Mouse (Mus musculus) neural tube, embryonic 12.5 days (tissue): Measurements from ENCODE around the gene Ankrd36. TPM values are rescaled to one million over a fixed set of nuclear protein-coding genes. Genes with fewer than 3 reads are reported as not detected.
A peak's percentile ranks its signal among the peaks of the same experiment; 100 is the strongest.
"Not testable (repeated sequence)": the region's sequence is repeated elsewhere in the genome, so short reads cannot be mapped to it uniquely, and the experiment has no call there.

Experiments used
- ATAC-seq: fragments of 200-750 bp; cut with Nextera tagmentation; 2 replicates; pipeline ENCODE4 v1.8.0; 2017; ENCODE audit warnings: low read depth, mild to moderate bottlenecking, moderate TSS enrichment, moderate library complexity; ENCODE audit not compliant: low FRiP score
- H3K27ac ChIP-seq: fragments of 300-500 bp; sonication (generic); 2 replicates; pipeline ENCODE4 v1.5.1; 2016
- H3K27me3 ChIP-seq: fragments of 300-500 bp; sonication (generic); replicated peaks from 2 replicates; pipeline ENCODE4 v1.6.1; 2016; ENCODE audit warnings: mild to moderate bottlenecking
- H3K36me3 ChIP-seq: fragments of 300-500 bp; sonication (generic); 2 replicates; pipeline ENCODE4 v1.6.1; 2016; ENCODE audit warnings: mild to moderate bottlenecking
- H3K4me1 ChIP-seq: fragments of 300-500 bp; sonication (generic); 2 replicates; pipeline ENCODE4 v1.6.1; 2016
- H3K4me2 ChIP-seq: fragments of 300-500 bp; sonication (generic); replicated peaks from 2 replicates; pipeline ENCODE4 v1.6.1; 2016; ENCODE audit warnings: mild to moderate bottlenecking
- H3K4me3 ChIP-seq: fragments of 300-500 bp; sonication (generic); 2 replicates; pipeline ENCODE4 v1.5.1; 2016
- H3K9ac ChIP-seq: fragments of 300-500 bp; sonication (generic); 2 replicates; pipeline ENCODE4 v1.6.1; 2016; ENCODE audit warnings: mild to moderate bottlenecking
- H3K9me3 ChIP-seq: fragments of 300-500 bp; sonication (generic); 2 replicates; pipeline ENCODE4 v1.6.1; 2016; ENCODE audit warnings: mild to moderate bottlenecking
- WGBS: fragments of 180-500 bp; shearing (Covaris S2); methylation state at CpG from one replicate; pipeline ENCODE4 v1.1.7; 2016; 5-methylcytosine and 5-hydroxymethylcytosine counted together
- polyA plus RNA-seq: library from polyadenylated mRNA; unstranded; fragments of >200 nt; fragmentation: Nextera tagmentation; extraction: Ambion mirVana; gene quantifications from 2 replicates; pipeline ENCODE4 v1.2.1, GENCODE M21; 2016

The Ankrd36 gene
- polyA plus RNA-seq, 1 experiment from 2014 or later, result not detected

- H3K4me3 ChIP-seq, result no peak overlapping the region
- no peak overlapping the region for H3K9ac ChIP-seq
- no peak overlapping the region for H3K4me2 ChIP-seq
- peaks cover 63% of the 10 kb centered on the region for H3K36me3 ChIP-seq
- no peak overlapping the region for H3K27ac ChIP-seq
- H3K9me3 ChIP-seq, result no peaks in the 10 kb centered on the region
- ATAC-seq, result no peak
- H3K27me3 ChIP-seq, result no peaks in the 10 kb centered on the region
- H3K4me1 ChIP-seq, result no peaks in the 10 kb centered on the region
- WGBS, result 80% methylated on average over 5 of the region's 5 CpGs
Measured at GRCm38 (mm10) chr11:5533108-5533507, 36.4 kb upstream of the Ankrd36 start.

GRCm38 (mm10) chr11:5537454-5537853, 32.0 kb upstream of the Ankrd36 start:
- H3K4me1 ChIP-seq, result peaks cover 12% of the 10 kb centered on the region
- H3K4me2 ChIP-seq, result not testable (repeated sequence)
- WGBS, result 90% methylated on average over 4 of the region's 4 CpGs

GRCm38 (mm10) chr11:5540331-5540730, 29.2 kb upstream of the Ankrd36 start:
- Histone ChIP-seq H3K4me3 (no peak overlapping the region), H3K27ac (no peak overlapping the region), H3K9me3 (no peaks in the 10 kb centered on the region), H3K9ac (peak overlapping the region; percentile 84; the same call in 1 of the 2 replicates), H3K4me2 (peak overlapping the region; percentile 82), H3K27me3 (no peaks in the 10 kb centered on the region), H3K36me3 (0 out of 2 replicates have a peak, but pooled peaks cover 5% of the 10 kb centered on the region), H3K4me1 (peaks cover 12% of the 10 kb centered on the region)
- no peak for ATAC-seq
- WGBS, result 62% methylated on average over 4 of the region's 4 CpGs

More at GRCm38 (mm10) chr11:5537454-5537853, 32.0 kb upstream of the Ankrd36 start:
- peaks cover 33% of the 10 kb centered on the region for H3K36me3 ChIP-seq
- H3K9me3 ChIP-seq, H3K4me3 ChIP-seq, H3K27ac ChIP-seq, H3K27me3 ChIP-seq, H3K9ac ChIP-seq, ATAC-seq: not testable (repeated sequence)

GRCm38 (mm10) chr11:5541230-5541798, 28.2 kb upstream of the Ankrd36 start:
- Histone ChIP-seq H3K4me2 (peak overlapping the region; percentile 82), H3K4me3 (peak overlapping the region; percentile 91), H3K9me3 (no peaks in the 10 kb centered on the region), H3K36me3 (0 out of 2 replicates have a peak, but pooled peaks cover 5% of the 10 kb centered on the region), H3K27me3 (no peaks in the 10 kb centered on the region), H3K27ac (0 out of 2 replicates have a peak overlapping the region, but pooled peaks have one; percentile 72), H3K4me1 (peaks cover 12% of the 10 kb centered on the region), H3K9ac (peak overlapping the region; percentile 84)
- peak; percentile 8; the same call in 1 of the 2 replicates for ATAC-seq
- 5% methylated on average over 28 of the region's 28 CpGs for WGBS

DNA sequence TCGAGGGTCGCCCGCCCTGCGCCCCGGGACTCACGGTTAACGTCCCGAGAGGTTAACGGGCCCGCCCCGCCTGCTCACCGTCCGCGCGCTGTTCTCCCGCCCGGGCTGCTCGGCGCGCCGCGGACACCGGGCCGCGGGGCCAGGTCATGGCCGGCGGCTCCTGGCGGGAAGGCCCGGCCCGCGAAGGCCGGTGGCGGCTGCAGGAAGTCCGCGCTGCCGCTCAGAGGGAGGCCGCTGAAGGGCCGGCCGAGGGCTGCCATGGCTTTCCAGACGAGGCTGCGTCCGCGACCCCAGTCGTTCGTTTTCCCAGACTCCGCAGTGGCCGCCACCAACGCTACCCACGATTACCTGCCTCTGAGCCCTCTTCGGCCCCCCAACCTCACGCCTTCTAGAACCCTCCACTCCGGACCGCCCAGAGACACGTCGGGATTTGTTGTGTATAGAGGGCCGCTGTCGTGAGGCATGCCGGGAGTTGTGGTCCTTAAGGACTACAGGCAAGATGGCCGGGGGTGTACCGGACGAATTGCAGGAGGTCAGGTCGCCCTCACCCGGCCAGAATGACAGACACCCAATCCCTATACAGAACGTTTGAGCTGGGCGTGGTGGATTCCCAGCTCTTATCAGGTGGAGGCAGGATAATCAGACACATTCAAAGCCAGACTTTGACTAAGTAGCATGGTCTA, 27.5 kb upstream of the Ankrd36 start, which contains the start of gene Ccdc117:
Ccdc117 (minus strand) TSS at position 389 of the 683 bp plus-strand sequence.
- Histone ChIP-seq H3K9ac (peak within 1 kb of the TSS; percentile 84), H3K27me3 (no peaks in the 10 kb centered on the region), H3K36me3 (0 out of 2 replicates have a peak, but pooled peaks cover 5% of the 10 kb centered on the region), H3K4me1 (peaks cover 12% of the 10 kb centered on the region), H3K4me3 (peak within 1 kb of the TSS; percentile 91), H3K27ac (peak within 1 kb of the TSS; percentile 72; the same call in 1 of the 2 replicates), H3K4me2 (peak within 1 kb of the TSS; percentile 82), H3K9me3 (no peaks in the 10 kb centered on the region)
- ATAC-seq, result peak; percentile 99
- under 1% methylated on average over 64 of the region's 65 CpGs for WGBS

- Histone ChIP-seq H3K27ac (no peak overlapping the region), H3K4me2 (peak overlapping the region; percentile 82), H3K4me3 (peak overlapping the region; percentile 91), H3K36me3 (0 out of 2 replicates have a peak, but pooled peaks cover 5% of the 10 kb centered on the region), H3K4me1 (peaks cover 12% of the 10 kb centered on the region), H3K27me3 (no peaks in the 10 kb centered on the region), H3K9me3 (no peaks in the 10 kb centered on the region), H3K9ac (no peak overlapping the region)
- 58% methylated on average over 5 of the region's 5 CpGs for WGBS
- peak; percentile 31; the same call in 1 of the 2 replicates for ATAC-seq
Measured at GRCm38 (mm10) chr11:5542482-5543185, 26.9 kb upstream of the Ankrd36 start.

DNA sequence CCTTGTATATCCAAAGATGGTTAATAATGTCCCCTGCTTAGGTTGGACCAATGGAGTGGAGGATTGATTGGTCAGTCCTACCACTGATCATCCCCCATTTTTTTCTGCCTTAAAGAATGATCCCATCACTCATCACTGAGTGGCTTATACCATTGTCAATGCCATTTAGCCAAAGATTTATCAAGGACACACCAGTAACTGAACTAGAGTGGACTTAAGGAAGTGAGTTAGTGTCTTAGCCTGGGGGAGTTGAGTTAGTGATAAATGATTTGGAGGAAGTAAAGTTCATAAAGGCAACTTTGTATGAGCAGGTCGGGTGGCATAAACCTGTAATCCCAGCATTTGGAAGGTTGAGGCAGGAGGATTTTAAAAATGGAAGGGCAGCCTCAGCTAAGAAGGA, 26.2 kb upstream of the Ankrd36 start:
- Histone ChIP-seq H3K27ac (no peak overlapping the region), H3K4me1 (peaks cover 12% of the 10 kb centered on the region), H3K4me2 (no peak overlapping the region), H3K36me3 (0 out of 2 replicates have a peak, but pooled peaks cover 5% of the 10 kb centered on the region), H3K9me3 (no peaks in the 10 kb centered on the region), H3K9ac (no peak overlapping the region), H3K27me3 (no peaks in the 10 kb centered on the region), H3K4me3 (no peak overlapping the region)
- ATAC-seq, result no peak
- 89% methylated on average over 1 of the region's 1 CpGs for WGBS

- not testable (repeated sequence) for ATAC-seq
Measured at GRCm38 (mm10) chr11:5544709-5545108, 24.8 kb upstream of the Ankrd36 start.

GRCm38 (mm10) chr11:5545457-5545856, 24.0 kb upstream of the Ankrd36 start:
- 75% methylated on average over 4 of the region's 4 CpGs for WGBS
- H3K27me3 ChIP-seq, result no peaks in the 10 kb centered on the region
- no peak overlapping the region for H3K4me2 ChIP-seq
- H3K4me3 ChIP-seq, result no peak overlapping the region
- no peak overlapping the region for H3K9ac ChIP-seq
- H3K4me1 ChIP-seq, result peaks cover 9% of the 10 kb centered on the region
- ATAC-seq, result no peak
- H3K36me3 ChIP-seq, result no peaks in the 10 kb centered on the region
- no peak overlapping the region for H3K27ac ChIP-seq
- no peaks in the 10 kb centered on the region for H3K9me3 ChIP-seq

More at GRCm38 (mm10) chr11:5544709-5545108, 24.8 kb upstream of the Ankrd36 start:
- not testable (repeated sequence) for H3K27ac ChIP-seq, H3K36me3 ChIP-seq, H3K9me3 ChIP-seq, H3K4me3 ChIP-seq, H3K9ac ChIP-seq, H3K4me2 ChIP-seq, H3K27me3 ChIP-seq
- WGBS, result 88% methylated on average over 1 of the region's 1 CpGs
- H3K4me1 ChIP-seq, result peaks cover 12% of the 10 kb centered on the region

DNA sequence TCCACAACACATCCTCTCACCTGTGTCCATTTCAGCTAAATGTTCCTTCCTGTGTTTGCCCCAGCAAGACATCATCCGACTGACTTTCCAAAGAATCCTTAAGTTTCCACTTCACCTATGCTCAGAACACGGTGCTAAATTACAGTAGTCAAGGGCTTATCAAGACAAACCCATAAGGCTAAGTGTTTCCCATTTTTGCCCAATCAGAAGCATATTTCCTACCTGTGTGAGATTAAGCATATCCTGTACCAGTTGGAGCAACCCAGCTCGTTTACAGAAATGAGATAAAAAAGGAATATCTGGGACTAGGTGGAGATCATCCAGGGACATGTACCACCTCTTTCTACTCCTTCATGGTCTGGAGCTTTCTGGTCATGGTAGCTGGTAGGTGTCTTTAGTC, 22.8 kb upstream of the Ankrd36 start:
- Histone ChIP-seq H3K27ac (no peak overlapping the region), H3K27me3 (no peaks in the 10 kb centered on the region), H3K4me1 (no peaks in the 10 kb centered on the region), H3K4me2 (no peak overlapping the region), H3K9me3 (no peaks in the 10 kb centered on the region), H3K4me3 (no peak overlapping the region), H3K36me3 (no peaks in the 10 kb centered on the region), H3K9ac (no peak overlapping the region)
- WGBS, result 90% methylated on average over 3 of the region's 3 CpGs
- no peak for ATAC-seq

DNA sequence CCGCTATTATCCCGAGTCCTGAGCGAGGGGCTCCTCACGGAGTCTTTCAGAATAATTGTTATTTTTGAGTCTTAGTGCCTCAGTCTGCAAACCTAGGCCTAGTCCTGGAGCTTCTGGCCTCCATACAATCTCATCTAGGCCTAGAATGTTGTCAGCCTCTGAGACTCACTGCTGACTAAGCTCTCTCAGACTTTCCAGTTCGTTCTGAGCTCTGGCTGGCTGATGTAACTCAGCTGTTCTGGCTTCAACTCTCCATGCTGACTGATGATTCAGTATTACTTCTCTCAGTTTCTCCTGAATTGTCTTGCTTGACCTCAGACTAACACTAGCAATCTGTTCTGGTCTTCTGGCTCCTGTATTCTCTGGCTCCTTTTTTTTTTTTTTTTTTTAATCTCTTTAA, 18.1 kb upstream of the Ankrd36 start:
- H3K4me2 ChIP-seq, result no peak overlapping the region
- H3K4me3 ChIP-seq, result no peak overlapping the region
- H3K27ac ChIP-seq, result no peak overlapping the region
- WGBS, result 90% methylated on average over 5 of the region's 5 CpGs
- no peaks in the 10 kb centered on the region for H3K36me3 ChIP-seq
- H3K4me1 ChIP-seq, result no peaks in the 10 kb centered on the region
- H3K27me3 ChIP-seq, result no peaks in the 10 kb centered on the region
- ATAC-seq, result no peak
- H3K9ac ChIP-seq, result no peak overlapping the region
- no peaks in the 10 kb centered on the region for H3K9me3 ChIP-seq

DNA sequence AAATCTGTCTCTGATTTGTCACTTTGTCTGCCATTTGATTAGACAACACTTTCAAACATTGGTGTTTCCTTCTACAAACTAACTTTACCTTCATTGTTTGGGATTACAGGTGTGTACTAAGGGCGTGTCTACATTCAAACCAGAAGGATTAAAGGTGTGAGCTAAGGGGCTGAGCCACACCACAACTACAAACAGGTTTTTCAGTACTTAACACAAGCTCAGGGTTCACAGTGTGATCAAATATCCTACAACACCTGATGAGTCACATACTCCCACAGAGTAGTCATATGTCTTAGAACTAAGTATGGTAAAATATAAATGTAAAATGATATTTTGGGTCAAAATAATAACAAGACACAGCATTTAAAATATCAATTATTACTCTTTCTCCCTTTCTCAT, 17.6 kb upstream of the Ankrd36 start:
- Histone ChIP-seq H3K4me1 (no peaks in the 10 kb centered on the region), H3K36me3 (no peaks in the 10 kb centered on the region), H3K27me3 (no peaks in the 10 kb centered on the region), H3K9me3 (no peaks in the 10 kb centered on the region), H3K4me3 (no peak overlapping the region), H3K27ac (no peak overlapping the region), H3K9ac (no peak overlapping the region), H3K4me2 (no peak overlapping the region)
- no peak for ATAC-seq
- WGBS, result 66% methylated on average over 1 of the region's 1 CpGs
